Mouse (Mus musculus) hindbrain, postnatal 0 days (tissue): ENCODE measurements around the gene Tmem239. TPM values are rescaled to one million over a fixed set of nuclear protein-coding genes. Genes with fewer than 3 reads are reported as not detected.

ENCODE experiments used
- ATAC-seq: fragments of 200-750 bp; cut with Nextera tagmentation; 2 replicates; pipeline ENCODE4 v1.8.0; 2017; ENCODE audit warnings: mild to moderate bottlenecking, moderate TSS enrichment, moderate library complexity
- DNase-seq: peaks from one replicate; pipeline ENCODE4 v3.0.0-alpha.2; 2015; ENCODE audit warnings: low spot score
- H3K27ac ChIP-seq: fragments of 300-500 bp; sonication (generic); 2 replicates; pipeline ENCODE4 v1.5.1; 2014; ENCODE audit warnings: mild to moderate bottlenecking
- H3K27me3 ChIP-seq: fragments of 300-500 bp; sonication (generic); 2 replicates; pipeline ENCODE4 v1.6.1; 2014; ENCODE audit warnings: low read length, mixed read lengths; ENCODE audit not compliant: insufficient read depth
- H3K36me3 ChIP-seq: fragments of 300-500 bp; sonication (generic); 2 replicates; pipeline ENCODE4 v1.6.1; 2014; ENCODE audit warnings: low read length, mixed read lengths; ENCODE audit not compliant: insufficient read depth
- H3K4me1 ChIP-seq: fragments of 300-500 bp; sonication (generic); 2 replicates; pipeline ENCODE4 v1.6.1; 2014; ENCODE audit warnings: antibody characterized with exemption, low read length, mixed read lengths; ENCODE audit not compliant: insufficient read depth
- H3K4me2 ChIP-seq: fragments of 300-500 bp; sonication (generic); 2 replicates; pipeline ENCODE4 v1.6.1; 2014; ENCODE audit warnings: low read depth, mild to moderate bottlenecking, low read length, moderate library complexity, mixed read lengths
- H3K4me3 ChIP-seq: fragments of 300-500 bp; sonication (generic); 2 replicates; pipeline ENCODE4 v1.5.1; 2014; ENCODE audit warnings: low read length
- H3K9ac ChIP-seq: fragments of 300-500 bp; sonication (generic); replicated peaks from 2 replicates; pipeline ENCODE4 v1.6.1; 2014; ENCODE audit warnings: mild to moderate bottlenecking, low read length, moderate library complexity, mixed read lengths
- H3K9me3 ChIP-seq: fragments of 300-500 bp; sonication (generic); 2 replicates; pipeline ENCODE4 v1.6.1; 2016; ENCODE audit warnings: low read length, mixed read lengths
- CTCF ChIP-seq: IDR thresholded peaks from 2 replicates; pipeline ENCODE4 v1.5.1; 2016; ENCODE audit warnings: antibody characterized with exemption, control low read depth, low read depth
- WGBS: fragments of 180-500 bp; shearing (Covaris S2); extraction: QIAGEN DNeasy Blood & Tissue Kit; methylation state at CpG from one replicate; pipeline ENCODE4 v1.1.7; 2014; 5-methylcytosine and 5-hydroxymethylcytosine counted together
- polyA plus RNA-seq: library from polyadenylated mRNA; unstranded; fragments of >200 nt; fragmentation: Nextera tagmentation; extraction: Ambion mirVana; gene quantifications from 2 replicates; pipeline ENCODE4 v1.2.1, GENCODE M21; 2015
- total RNA-seq: library from RNA; depleted of rRNA; stranded (reverse); fragments of >200 nt; gene quantifications from 2 replicates; pipeline ENCODE4 v1.2.3, GENCODE M21; 2014

The Tmem239 gene
- total and polyA plus RNA-seq, 2 experiments from 2014 or later: not detected

DNA sequence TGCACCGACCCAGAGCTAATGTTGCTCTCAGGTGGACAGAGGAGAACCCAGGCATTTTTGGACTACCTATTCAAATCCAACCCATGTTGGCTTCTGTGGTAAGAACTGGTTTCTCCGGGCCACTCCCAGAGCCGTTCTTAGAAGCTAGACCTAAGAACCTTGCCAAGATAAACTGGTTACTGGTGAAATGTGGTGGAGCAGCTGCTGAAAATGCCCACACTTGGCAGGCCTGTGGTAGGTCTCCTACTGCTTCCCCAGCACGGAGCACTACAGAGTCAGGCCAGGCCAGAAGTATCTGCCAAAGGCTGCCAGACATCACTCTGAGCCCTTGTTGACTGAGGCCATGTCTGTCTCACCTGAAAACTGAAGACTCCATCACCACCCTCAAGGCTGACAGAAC is 31.3 kb upstream of the Tmem239 start:
- H3K4me3 ChIP-seq: no peak overlapping the region
- H3K27ac ChIP-seq: no peak overlapping the region
- no peaks in the 10 kb centered on the region for H3K36me3 ChIP-seq
- no peaks in the 10 kb centered on the region for H3K4me1 ChIP-seq
- no peak for DNase-seq
- H3K27me3 ChIP-seq: no peaks in the 10 kb centered on the region
- no peak overlapping the region for H3K9ac ChIP-seq
- H3K4me2 ChIP-seq: no peak overlapping the region
- H3K9me3 ChIP-seq: no peaks in the 10 kb centered on the region
- no peak for ATAC-seq
- no peak for TF ChIP-seq CTCF
- WGBS: 63% methylated on average over 4 of the region's 4 CpGs

DNA sequence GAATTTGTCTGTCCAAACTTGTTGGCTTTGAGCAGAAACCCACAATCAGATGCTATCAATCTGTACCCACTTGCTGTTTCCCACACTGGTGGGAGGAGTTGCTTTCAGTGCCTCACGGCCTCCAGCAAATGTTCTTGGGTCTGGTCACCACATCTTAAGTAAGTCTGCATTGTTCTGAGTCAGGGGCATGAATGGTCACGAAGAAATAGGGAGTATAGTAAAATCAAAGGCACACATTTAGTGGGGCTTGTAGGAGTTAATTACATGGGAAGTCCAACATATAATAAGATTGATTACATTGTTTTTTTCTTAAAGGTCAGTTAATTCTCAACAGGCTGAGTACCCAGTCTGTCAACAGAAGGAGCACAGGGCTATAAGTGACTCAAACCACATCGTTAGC is 23.1 kb upstream of the Tmem239 start:
- no peaks in the 10 kb centered on the region for H3K36me3 ChIP-seq
- ATAC-seq: no peak
- TF ChIP-seq CTCF: no peak
- no peak overlapping the region for H3K27ac ChIP-seq
- no peak overlapping the region for H3K4me3 ChIP-seq
- H3K4me2 ChIP-seq: no peak overlapping the region
- DNase-seq: no peak
- no peaks in the 10 kb centered on the region for H3K27me3 ChIP-seq
- H3K9ac ChIP-seq: no peak overlapping the region
- H3K9me3 ChIP-seq: no peaks in the 10 kb centered on the region
- WGBS: 51% methylated on average over 3 of the region's 3 CpGs
- H3K4me1 ChIP-seq: no peaks in the 10 kb centered on the region

- DNase-seq: no peak
- 63% methylated on average over 6 of the region's 6 CpGs for WGBS
- no peaks in the 10 kb centered on the region for H3K9me3 ChIP-seq
- TF ChIP-seq CTCF: no peak
- no peaks in the 10 kb centered on the region for H3K27me3 ChIP-seq
- H3K4me1 ChIP-seq: no peaks in the 10 kb centered on the region
- no peak for ATAC-seq
- no peak overlapping the region for H3K4me3 ChIP-seq
- no peak overlapping the region for H3K4me2 ChIP-seq
- no peak overlapping the region for H3K9ac ChIP-seq
- no peak overlapping the region for H3K27ac ChIP-seq
- H3K36me3 ChIP-seq: no peaks in the 10 kb centered on the region
Observed at GRCm38 (mm10) chr2:130383895-130384294, 22.4 kb upstream of the Tmem239 start.

- ATAC-seq (no peak), DNase-seq (no peak)
- Histone ChIP-seq H3K4me2 (no peak overlapping the region), H3K9ac (no peak overlapping the region), H3K4me1 (no peaks in the 10 kb centered on the region), H3K4me3 (no peak overlapping the region), H3K27ac (no peak overlapping the region), H3K36me3 (0 out of 2 replicates have a peak, but pooled peaks cover 1% of the 10 kb centered on the region), H3K27me3 (no peaks in the 10 kb centered on the region), H3K9me3 (no peaks in the 10 kb centered on the region)
- TF ChIP-seq CTCF: no peak
- 85% methylated on average over 1 of the region's 1 CpGs for WGBS
Observed at GRCm38 (mm10) chr2:130386212-130386611, 20.1 kb upstream of the Tmem239 start.

- 66% methylated on average over 2 of the region's 2 CpGs for WGBS
- H3K4me1 ChIP-seq: no peaks in the 10 kb centered on the region
Observed at GRCm38 (mm10) chr2:130388796-130389195, 17.5 kb upstream of the Tmem239 start.

GRCm38 (mm10) chr2:130390993-130391625 is 15.2 kb upstream of the Tmem239 start:
- WGBS: 86% methylated on average over 11 of the region's 11 CpGs
- DNase-seq (no peak), ATAC-seq (no peak)
- TF ChIP-seq CTCF: no peak
- Histone ChIP-seq H3K4me3 (no peak overlapping the region), H3K27me3 (no peaks in the 10 kb centered on the region), H3K9me3 (no peaks in the 10 kb centered on the region), H3K4me2 (no peak overlapping the region), H3K9ac (no peak overlapping the region), H3K4me1 (no peaks in the 10 kb centered on the region), H3K27ac (no peak overlapping the region), H3K36me3 (peaks cover 10% of the 10 kb centered on the region; the same call in 1 of the 2 replicates)

More at GRCm38 (mm10) chr2:130388796-130389195, 17.5 kb upstream of the Tmem239 start:
- Histone ChIP-seq H3K4me2 (no peak overlapping the region), H3K27me3 (no peaks in the 10 kb centered on the region), H3K36me3 (peaks cover 10% of the 10 kb centered on the region; the same call in 1 of the 2 replicates), H3K9me3 (no peaks in the 10 kb centered on the region), H3K4me3 (no peak overlapping the region), H3K27ac (no peak overlapping the region), H3K9ac (no peak overlapping the region)
- ATAC-seq: no peak
- DNase-seq: no peak
- TF ChIP-seq CTCF: peak; percentile 61

DNA sequence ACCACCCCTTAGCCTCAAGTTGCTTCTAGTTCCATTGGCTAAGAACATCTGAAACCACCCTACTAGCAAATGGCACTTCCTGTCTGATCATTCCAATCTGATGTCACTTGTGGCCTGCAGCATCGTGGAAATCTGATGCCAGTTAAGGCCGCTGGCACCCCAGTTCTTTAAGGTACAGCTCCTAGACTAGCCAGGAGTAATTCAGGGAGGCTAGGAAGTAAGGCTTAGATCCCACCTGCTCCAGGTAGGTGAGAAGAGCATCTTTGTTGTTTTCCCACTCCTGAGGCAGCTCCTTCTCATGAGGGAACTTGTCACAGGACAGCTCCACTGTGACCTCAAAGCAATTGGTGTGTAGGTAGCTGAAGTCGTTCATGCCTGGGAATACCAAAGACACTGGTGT is 13.4 kb upstream of the Tmem239 start:
- peaks cover under 1% of the 10 kb centered on the region; the same call in 1 of the 2 replicates for H3K4me1 ChIP-seq
- DNase-seq (no peak), ATAC-seq (no peak)
- TF ChIP-seq CTCF: no peak
- H3K4me3 ChIP-seq: no peak overlapping the region
- H3K36me3 ChIP-seq: peaks cover 10% of the 10 kb centered on the region; the same call in 1 of the 2 replicates
- H3K9me3 ChIP-seq: no peaks in the 10 kb centered on the region
- 89% methylated on average over 3 of the region's 3 CpGs for WGBS
- H3K27ac ChIP-seq: no peak overlapping the region
- H3K27me3 ChIP-seq: no peaks in the 10 kb centered on the region
- H3K9ac ChIP-seq: no peak overlapping the region
- no peak overlapping the region for H3K4me2 ChIP-seq
